Mouse (Mus musculus) G1E (cell line): ENCODE measurements around the gene BC117090.

Experiments used
- CTCF ChIP-seq: IDR thresholded peaks from 2 replicates; pipeline ENCODE4 v1.5.1; 2012; ENCODE audit warnings: low read depth, low read length, inconsistent platforms, mixed read lengths
- GATA1 ChIP-seq: IDR thresholded peaks from 2 replicates; pipeline ENCODE4 v1.6.1; 2012; ENCODE audit warnings: borderline replicate concordance, low read length, inconsistent platforms, mixed read lengths
- GATA2 ChIP-seq: IDR thresholded peaks from 2 replicates; pipeline ENCODE4 v1.6.1; 2012; ENCODE audit warnings: low read depth, low read length, inconsistent platforms, borderline replicate concordance
- POLR2AphosphoS5 ChIP-seq: IDR thresholded peaks from 2 replicates; pipeline ENCODE4 v1.6.1; 2012; ENCODE audit warnings: low read depth, low read length, inconsistent platforms; ENCODE audit not compliant: insufficient replicate concordance
- TAL1 ChIP-seq: conservative IDR thresholded peaks from 2 replicates; pipeline ENCODE4 v1.6.1; 2012; ENCODE audit warnings: low read depth, low read length, inconsistent platforms, mixed read lengths

DNA sequence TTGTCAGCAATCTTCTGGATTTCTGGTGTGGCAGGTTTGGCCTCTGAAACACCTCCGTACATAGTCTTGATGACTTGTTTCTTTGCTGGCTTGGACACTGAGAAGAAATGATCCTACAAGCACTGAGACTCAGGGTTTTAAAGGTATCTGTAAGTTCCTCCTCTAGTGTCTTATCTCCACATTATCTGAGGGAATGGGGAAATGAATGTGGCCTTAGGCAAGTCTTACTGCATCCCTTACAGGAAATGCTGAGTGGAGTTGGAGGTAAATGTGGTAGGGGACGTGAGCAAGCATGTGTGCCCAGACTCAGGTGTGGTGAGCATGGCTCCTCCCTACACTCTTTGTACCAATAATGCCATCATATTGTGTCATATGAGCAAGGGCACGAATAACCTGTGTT is at the start of gene BC117090:
- TF ChIP-seq CTCF: no peak
- no peak for TF ChIP-seq TAL1
- no peak for TF ChIP-seq GATA1
- TF ChIP-seq GATA2: no peak
- TF ChIP-seq POLR2AphosphoS5: no peak
